Mouse (Mus musculus) induced T-regulatory cell, adult 2 months (primary cell): Measurements from ENCODE around the gene I830077J02Rik.
"Not testable (repeated sequence)": the region's sequence is repeated elsewhere in the genome, so short reads cannot be mapped to it uniquely, and the experiment has no call there.

ENCODE experiments used
- DNase-seq: peaks from one replicate; pipeline ENCODE4 v3.0.0-alpha.2; 2012; ENCODE audit warnings: low read depth

I830077J02Rik gene

GRCm38 (mm10) chr3:105918355-105918745, 14.1 kb downstream of the I830077J02Rik start:
- no peak for DNase-seq

DNA sequence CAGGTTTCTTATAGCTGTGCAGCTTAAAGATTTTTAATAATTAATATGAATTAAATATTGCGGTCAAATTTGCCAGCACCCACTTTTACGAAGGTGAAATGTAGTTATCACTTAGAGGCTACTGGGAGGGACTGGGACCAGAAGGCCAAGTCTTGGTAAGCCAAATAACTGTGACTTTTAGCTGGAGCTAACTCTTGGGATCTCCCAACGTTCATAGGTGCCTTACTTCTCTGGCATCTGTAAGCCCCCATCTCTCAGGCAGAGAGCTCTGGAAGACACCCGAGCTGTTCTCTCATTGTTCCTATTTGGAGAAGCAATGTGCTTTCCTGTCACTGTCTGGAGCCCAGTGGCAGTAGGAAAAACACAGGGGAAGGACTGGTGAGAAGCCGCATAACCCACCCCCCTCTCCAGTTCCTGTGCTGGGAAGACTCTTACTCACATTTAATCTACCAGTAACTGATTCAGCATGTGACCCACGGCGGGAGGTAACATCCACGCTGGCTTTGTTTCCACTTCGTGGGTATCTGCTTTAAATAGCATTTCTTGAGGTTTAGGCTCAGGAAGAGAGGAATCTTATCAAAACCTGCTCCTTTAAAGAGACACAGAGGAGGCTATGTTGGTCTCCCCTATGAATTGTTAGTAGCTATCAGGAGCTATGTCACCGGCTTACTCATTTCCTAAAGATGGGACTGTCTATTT, 14.7 kb downstream of the I830077J02Rik start:
- DNase-seq: no peak

GRCm38 (mm10) chr3:105916455-105916854, 16.0 kb downstream of the I830077J02Rik start:
- not testable (repeated sequence) for DNase-seq

GRCm38 (mm10) chr3:105915281-105915680, 17.2 kb downstream of the I830077J02Rik start:
- DNase-seq: no peak

GRCm38 (mm10) chr3:105913839-105914681, 18.4 kb downstream of the I830077J02Rik start:
- DNase-seq: no peak

DNA sequence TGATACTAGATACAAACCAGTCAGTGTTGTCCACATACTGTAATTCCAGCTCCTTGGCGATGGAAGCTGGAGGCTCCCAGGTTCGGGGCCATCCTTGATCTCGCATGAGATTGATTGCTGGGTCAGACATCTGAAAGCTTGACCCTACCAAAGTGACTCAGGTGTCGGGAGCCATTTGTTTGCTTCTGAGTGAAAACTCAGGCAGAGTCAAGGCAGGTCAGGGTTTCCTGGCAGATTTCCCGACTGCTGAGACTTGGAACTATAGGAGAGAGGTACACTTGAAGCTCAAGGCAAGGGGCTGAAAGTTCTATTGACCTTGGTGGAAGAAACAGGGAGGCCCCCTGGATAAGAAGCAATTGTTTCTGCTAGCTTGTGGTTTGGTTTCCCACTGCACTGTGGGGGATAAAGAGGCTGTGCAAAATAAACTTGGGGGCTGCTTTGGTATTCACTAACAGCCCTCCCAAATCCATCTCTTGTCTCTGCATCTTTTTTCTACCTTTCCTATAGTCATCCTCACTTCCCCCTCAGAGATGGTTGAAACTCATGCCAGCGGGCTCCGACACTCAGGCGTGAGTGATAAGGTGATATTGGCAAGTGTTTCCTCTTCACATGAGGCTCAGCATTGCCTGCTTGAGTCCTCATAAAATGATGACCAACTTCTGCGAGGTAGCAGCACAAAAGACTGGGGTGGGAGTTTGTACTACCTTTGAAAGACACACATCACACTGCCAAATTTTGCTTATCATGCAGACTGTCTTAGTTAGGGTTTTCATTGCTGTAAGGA, 20.2 kb downstream of the I830077J02Rik start:
- DNase-seq: no peak

- DNase-seq: peak; percentile 79
Observed at GRCm38 (mm10) chr3:105910519-105911190, 21.8 kb downstream of the I830077J02Rik start.

DNA sequence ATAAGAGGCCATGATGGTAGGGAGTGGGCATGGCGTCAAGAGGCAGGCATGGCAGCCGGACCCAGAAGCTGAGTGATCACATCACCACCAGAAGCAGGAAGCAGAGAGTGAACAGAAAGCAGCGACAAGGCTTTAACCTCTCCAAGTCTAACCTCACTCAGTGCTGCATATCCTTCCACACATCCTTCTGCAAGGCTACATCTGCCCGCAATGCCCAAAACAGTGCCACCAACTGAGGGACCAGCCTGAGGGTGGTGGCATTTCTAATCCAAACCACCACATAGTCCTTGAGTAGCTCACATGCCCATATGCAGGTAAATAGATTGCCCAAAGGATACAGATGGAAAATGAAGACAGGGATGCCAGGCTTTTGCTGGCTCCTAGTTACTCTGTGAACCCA, 23.5 kb downstream of the I830077J02Rik start:
- DNase-seq: no peak

GRCm38 (mm10) chr3:105907956-105908655, 24.4 kb downstream of the I830077J02Rik start:
- DNase-seq: no peak

- no peak for DNase-seq
Observed at GRCm38 (mm10) chr3:105904721-105905120, 27.7 kb downstream of the I830077J02Rik start.

- DNase-seq: no peak
Observed at GRCm38 (mm10) chr3:105904213-105904612, 28.3 kb downstream of the I830077J02Rik start.

DNA sequence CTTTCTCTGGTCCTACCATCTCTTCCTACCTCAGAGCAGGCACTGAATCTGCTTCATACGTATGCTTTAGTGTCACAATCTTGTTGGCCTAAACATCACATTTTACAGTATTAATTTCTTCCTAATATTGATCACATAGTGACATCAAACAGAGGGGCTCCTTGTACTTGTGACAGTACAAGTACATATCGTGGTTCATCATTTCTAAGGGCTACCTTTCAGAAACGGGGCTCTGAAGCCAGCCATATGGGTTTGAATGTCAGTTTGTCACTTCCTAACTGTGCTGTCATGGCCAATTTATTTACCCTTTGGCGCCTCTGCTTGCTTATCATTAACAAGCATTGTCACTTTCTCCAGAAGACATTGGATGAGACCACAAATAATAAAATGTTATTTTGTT, 31.0 kb downstream of the I830077J02Rik start:
- no peak for DNase-seq

GRCm38 (mm10) chr3:105900716-105901115, 31.7 kb downstream of the I830077J02Rik start:
- DNase-seq: peak; percentile 72

- peak; percentile 66 for DNase-seq
Observed at GRCm38 (mm10) chr3:105900266-105900665, 32.2 kb downstream of the I830077J02Rik start.

DNA sequence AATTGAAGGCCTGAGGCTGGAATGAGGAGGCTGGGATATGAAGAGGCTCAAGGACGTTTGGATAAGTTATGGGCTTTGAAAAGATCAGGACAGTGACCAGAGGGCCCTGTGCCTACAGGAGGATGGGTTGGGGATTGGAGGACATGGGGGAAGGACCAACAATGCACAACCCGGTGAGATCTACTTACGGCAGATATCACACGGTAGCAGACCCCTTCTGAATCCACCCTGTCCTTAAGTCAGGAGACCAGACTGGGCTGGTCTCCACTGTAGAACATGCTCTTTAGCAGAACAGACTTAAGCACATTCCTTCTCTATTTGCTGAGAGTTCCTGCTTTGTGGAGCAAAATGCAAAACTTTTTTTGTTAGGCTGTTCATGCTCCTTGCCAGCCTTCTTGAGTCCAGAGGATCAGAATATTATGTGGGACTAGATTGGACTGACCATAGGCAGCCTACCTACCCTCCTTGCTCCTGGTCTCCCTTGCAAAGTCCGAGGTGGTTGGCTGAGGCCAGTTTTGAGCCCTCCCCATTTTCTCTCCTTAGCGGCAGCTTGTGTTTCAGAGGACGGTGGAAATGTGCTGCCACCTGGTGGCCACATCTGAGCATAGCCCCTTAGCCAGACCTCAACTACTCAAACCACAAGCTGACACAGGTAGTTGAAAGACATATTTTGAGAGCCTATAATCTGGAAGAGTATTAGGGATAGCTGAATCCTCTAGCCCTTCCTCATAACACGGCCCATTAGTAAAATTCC, 32.9 kb downstream of the I830077J02Rik start:
- DNase-seq: peak; percentile 94

DNA sequence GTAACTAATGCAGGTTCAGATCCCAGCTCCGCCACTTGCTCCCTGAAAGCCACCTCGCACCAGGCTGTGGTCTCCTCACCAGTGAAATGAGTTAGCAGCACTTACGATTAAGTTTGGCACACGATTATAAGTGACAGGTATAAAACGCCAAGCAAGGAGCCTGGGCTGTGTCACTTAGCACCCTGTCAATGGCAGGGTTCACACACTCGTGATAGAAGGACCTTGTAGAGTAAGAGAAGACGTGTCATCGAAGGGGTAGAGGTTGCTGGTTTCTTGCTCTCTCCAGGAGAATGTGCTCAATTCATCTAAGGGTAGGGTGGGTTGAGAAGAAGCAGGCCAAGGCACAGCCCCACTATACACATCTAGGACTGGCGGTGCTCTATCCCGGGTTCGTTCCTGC, 33.6 kb downstream of the I830077J02Rik start:
- no peak for DNase-seq

- DNase-seq: no peak
Observed at GRCm38 (mm10) chr3:105898325-105898724, 34.1 kb downstream of the I830077J02Rik start.

DNA sequence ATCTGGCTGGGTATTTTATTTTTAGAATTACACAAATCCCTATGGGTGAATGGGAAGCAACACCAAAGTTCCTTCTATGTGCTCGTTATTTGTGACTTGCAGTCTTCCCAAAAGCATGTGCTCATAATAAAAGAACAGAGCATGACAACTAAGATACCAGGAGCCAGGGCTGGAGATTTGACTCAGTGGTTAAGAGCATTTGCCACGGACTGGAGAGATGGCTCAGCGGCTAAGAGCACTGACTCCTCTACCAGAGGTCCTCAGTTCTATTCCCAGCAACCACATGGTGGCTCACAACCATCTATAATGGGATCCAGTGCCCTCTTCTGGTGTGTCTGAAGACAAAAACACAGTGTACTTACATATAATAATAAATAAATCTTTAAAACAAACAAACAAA, 35.7 kb downstream of the I830077J02Rik start:
- DNase-seq: no peak

DNA sequence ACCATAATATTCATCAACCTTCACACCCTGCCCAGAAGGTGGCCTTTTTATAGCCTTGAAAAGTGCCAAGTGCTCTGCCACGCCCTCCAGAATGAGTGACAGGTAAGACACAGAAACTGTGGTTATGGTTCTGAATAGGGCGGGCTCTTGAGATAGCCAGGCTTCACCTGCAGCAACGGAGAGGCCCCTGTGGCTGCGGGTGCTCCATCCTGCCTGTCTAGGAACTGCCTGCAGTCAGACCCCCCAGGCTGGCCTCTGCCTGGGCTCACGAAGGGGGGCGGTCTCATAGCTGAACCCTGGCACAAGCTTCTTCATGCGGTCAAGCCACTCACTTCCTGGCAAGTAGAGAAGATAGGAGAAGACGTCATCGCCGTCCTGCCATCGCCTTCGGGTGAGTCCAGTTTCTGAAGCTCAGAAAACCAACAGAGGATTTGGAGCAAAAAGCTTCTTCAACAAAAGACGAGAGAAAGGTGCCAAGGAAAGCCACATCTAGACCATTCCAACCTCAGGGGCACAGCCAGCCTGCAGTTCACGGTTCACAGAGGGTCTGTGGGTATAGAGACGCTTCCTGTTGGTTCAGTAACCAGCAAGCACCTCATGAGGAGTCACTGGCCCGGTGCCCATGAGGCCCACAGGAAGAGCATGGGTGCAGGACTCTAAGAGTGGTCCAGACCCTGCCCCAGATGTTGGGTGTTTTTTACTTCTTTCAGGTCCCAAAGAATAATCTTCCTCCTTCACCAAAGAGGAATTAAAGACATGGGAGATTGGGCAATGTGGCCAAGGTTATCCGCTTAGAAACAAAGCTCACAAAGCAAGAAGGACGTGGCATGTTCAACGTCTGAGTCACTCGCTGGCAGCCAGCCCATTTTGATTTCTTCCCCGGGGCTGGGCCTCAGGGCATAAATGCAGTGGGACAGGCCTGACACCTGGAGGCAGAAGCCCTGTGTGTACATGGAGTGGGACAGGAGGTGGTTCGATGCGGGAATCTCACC, 37.6 kb downstream of the I830077J02Rik start:
- DNase-seq: peak; percentile 92
